Mouse (Mus musculus) E14TG2a.4 (cell line): ENCODE data around the gene Fhit.

ENCODE experiments used
- H3K27me3 ChIP-seq: 2 replicates; pipeline ENCODE4 v1.6.1; 2014; ENCODE audit warnings: low read length, control low read depth; ENCODE audit not compliant: insufficient read depth
- H3K36me3 ChIP-seq: 2 replicates; pipeline ENCODE4 v1.6.1; 2014; ENCODE audit warnings: low read length, control low read depth; ENCODE audit not compliant: insufficient read depth
- H3K4me1 ChIP-seq: replicated peaks from 2 replicates; pipeline ENCODE4 v1.6.1; 2014; ENCODE audit warnings: low read depth, low read length, control low read depth
- H3K4me3 ChIP-seq: replicated peaks from 2 replicates; pipeline ENCODE4 v1.5.1; 2014; ENCODE audit warnings: mild to moderate bottlenecking, low read length
- H3K9me3 ChIP-seq: 2 replicates; pipeline ENCODE4 v1.6.1; 2014; ENCODE audit warnings: low read length, control low read depth
- CTCF ChIP-seq: conservative IDR thresholded peaks from 2 replicates; pipeline ENCODE4 v1.5.1; 2014; ENCODE audit warnings: low read length
- NANOG ChIP-seq: IDR thresholded peaks from 2 replicates; pipeline ENCODE4 v1.6.1; 2014; ENCODE audit warnings: borderline replicate concordance, low read length, mixed read lengths
- POU5F1 ChIP-seq: IDR thresholded peaks from 2 replicates; pipeline ENCODE4 v1.6.1; 2014; ENCODE audit warnings: low read length, borderline replicate concordance

Fhit gene

DNA sequence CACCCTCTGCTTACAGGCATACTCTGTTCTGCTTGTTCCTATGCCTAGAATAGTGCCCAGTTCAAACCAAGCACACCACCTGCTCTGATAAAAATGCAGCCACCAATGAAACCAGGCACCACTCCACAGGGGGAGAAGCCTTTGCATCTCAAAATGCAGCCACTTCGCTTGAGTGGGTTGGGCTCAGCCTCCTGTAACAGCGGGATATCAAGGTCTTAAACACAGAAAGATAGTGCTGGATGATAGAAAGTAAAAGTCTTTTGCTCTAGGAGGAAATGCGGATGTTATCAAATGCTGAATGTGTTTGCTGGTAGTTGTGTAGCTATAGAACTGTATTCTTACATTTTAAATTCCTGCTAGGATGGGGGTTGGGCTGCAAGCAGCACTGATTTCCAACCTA lies 140.4 kb downstream of the Fhit start:
- H3K27me3 ChIP-seq, result no peaks in the 10 kb centered on the region
- peaks cover 4% of the 10 kb centered on the region for H3K4me1 ChIP-seq
- H3K9me3 ChIP-seq, result no peaks in the 10 kb centered on the region
- H3K4me3 ChIP-seq, result no peak overlapping the region
- H3K36me3 ChIP-seq, result no peaks in the 10 kb centered on the region
- TF ChIP-seq POU5F1, result no peak

- no peaks in the 10 kb centered on the region for H3K36me3 ChIP-seq
- H3K4me1 ChIP-seq, result no peaks in the 10 kb centered on the region
- peaks cover 3% of the 10 kb centered on the region; the same call in 1 of the 2 replicates for H3K9me3 ChIP-seq
- H3K4me3 ChIP-seq, result no peak overlapping the region
- TF ChIP-seq NANOG, result no peak
- no peak for TF ChIP-seq CTCF
- no peak for TF ChIP-seq POU5F1
- peaks cover 3% of the 10 kb centered on the region; the same call in 1 of the 2 replicates for H3K27me3 ChIP-seq
Measured at GRCm38 (mm10) chr14:10978651-10979050, 183.2 kb downstream of the Fhit start.

DNA sequence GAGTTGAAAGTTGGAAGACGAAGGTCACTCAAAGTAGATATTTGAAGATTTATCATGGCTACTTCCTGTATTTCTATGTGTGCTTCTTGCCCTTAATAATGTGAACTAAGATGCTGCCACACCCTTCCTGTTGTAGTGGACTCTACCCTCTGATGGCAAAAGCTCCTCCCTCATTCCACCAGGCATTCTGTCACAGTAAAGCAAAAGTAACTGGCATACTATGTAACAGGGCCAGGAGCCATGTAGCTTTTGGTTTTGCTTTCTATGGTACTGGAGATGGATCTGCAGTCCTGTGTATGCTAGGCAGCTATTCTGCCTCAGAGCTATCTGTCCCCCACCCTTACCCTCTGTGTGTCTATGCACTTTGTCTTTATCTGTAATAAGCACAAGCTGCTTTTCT lies 220.2 kb downstream of the Fhit start:
- TF ChIP-seq CTCF, result no peak
- no peak for TF ChIP-seq NANOG
- TF ChIP-seq POU5F1, result no peak
- Histone ChIP-seq H3K27me3 (no peaks in the 10 kb centered on the region), H3K4me1 (no peaks in the 10 kb centered on the region), H3K36me3 (no peaks in the 10 kb centered on the region), H3K4me3 (no peak overlapping the region), H3K9me3 (peaks cover under 1% of the 10 kb centered on the region; the same call in 1 of the 2 replicates)

GRCm38 (mm10) chr14:10933667-10934066 lies 228.2 kb downstream of the Fhit start:
- H3K4me1 ChIP-seq, result no peaks in the 10 kb centered on the region
- no peaks in the 10 kb centered on the region for H3K27me3 ChIP-seq
- TF ChIP-seq POU5F1 (no peak), NANOG (no peak), CTCF (no peak)
- H3K36me3 ChIP-seq, result no peaks in the 10 kb centered on the region
- no peaks in the 10 kb centered on the region for H3K9me3 ChIP-seq
- H3K4me3 ChIP-seq, result no peak overlapping the region

- Histone ChIP-seq H3K27me3 (no peaks in the 10 kb centered on the region), H3K4me1 (no peaks in the 10 kb centered on the region), H3K4me3 (no peak overlapping the region), H3K9me3 (no peaks in the 10 kb centered on the region), H3K36me3 (no peaks in the 10 kb centered on the region)
- TF ChIP-seq CTCF (no peak), POU5F1 (no peak), NANOG (no peak)
Measured at GRCm38 (mm10) chr14:10917893-10918803, 243.7 kb downstream of the Fhit start.

- Histone ChIP-seq H3K36me3 (no peaks in the 10 kb centered on the region), H3K4me3 (no peak overlapping the region), H3K27me3 (no peaks in the 10 kb centered on the region), H3K9me3 (peaks cover 32% of the 10 kb centered on the region), H3K4me1 (no peaks in the 10 kb centered on the region)
- TF ChIP-seq POU5F1 (no peak), NANOG (no peak)
Measured at GRCm38 (mm10) chr14:10908011-10908410, 253.8 kb downstream of the Fhit start.

DNA sequence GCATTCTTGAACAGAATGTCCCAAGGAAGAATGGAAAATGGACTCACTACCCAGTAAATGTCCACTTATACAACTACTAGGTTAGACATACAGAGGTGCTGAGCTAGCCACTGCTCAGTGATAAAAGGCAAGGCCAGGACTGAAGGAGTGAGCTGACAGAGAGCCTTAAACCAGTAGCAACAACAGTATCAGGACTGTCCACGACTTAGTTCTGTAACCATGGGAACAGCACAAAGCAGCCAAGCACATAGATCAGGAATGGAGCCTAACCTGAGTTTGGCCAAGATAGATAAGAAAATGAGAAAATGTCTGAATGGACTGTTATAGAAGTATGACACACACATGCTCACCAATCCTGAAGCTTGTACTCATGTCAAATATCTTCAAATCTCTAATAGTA lies 279.1 kb downstream of the Fhit start:
- Histone ChIP-seq H3K36me3 (no peaks in the 10 kb centered on the region), H3K4me3 (no peak overlapping the region), H3K4me1 (no peaks in the 10 kb centered on the region), H3K9me3 (no peaks in the 10 kb centered on the region), H3K27me3 (no peaks in the 10 kb centered on the region)
- TF ChIP-seq NANOG (no peak), POU5F1 (no peak), CTCF (no peak)

GRCm38 (mm10) chr14:10880749-10881148 lies 281.1 kb downstream of the Fhit start:
- Histone ChIP-seq H3K36me3 (no peaks in the 10 kb centered on the region), H3K9me3 (no peaks in the 10 kb centered on the region), H3K4me3 (no peak overlapping the region), H3K4me1 (no peaks in the 10 kb centered on the region), H3K27me3 (no peaks in the 10 kb centered on the region)
- TF ChIP-seq CTCF (no peak), NANOG (no peak), POU5F1 (no peak)
